Mouse (Mus musculus) neural tube, embryonic 12.5 days (tissue): ENCODE measurements at regions not wholly inside any gene's neighbourhood (a gene's known extent, or its start where the extent isn't known, plus 50 kb on each side); places are given as distances from the start of the nearest gene placed in this dataset.

Experiments used
- ATAC-seq: fragments of 200-750 bp; cut with Nextera tagmentation; 2 replicates; pipeline ENCODE4 v1.8.0; 2017; ENCODE audit warnings: low read depth, mild to moderate bottlenecking, moderate TSS enrichment, moderate library complexity; ENCODE audit not compliant: low FRiP score
- H3K27ac ChIP-seq: fragments of 300-500 bp; sonication (generic); 2 replicates; pipeline ENCODE4 v1.5.1; 2016
- H3K27me3 ChIP-seq: fragments of 300-500 bp; sonication (generic); replicated peaks from 2 replicates; pipeline ENCODE4 v1.6.1; 2016; ENCODE audit warnings: mild to moderate bottlenecking
- H3K36me3 ChIP-seq: fragments of 300-500 bp; sonication (generic); 2 replicates; pipeline ENCODE4 v1.6.1; 2016; ENCODE audit warnings: mild to moderate bottlenecking
- H3K4me1 ChIP-seq: fragments of 300-500 bp; sonication (generic); 2 replicates; pipeline ENCODE4 v1.6.1; 2016
- H3K4me2 ChIP-seq: fragments of 300-500 bp; sonication (generic); replicated peaks from 2 replicates; pipeline ENCODE4 v1.6.1; 2016; ENCODE audit warnings: mild to moderate bottlenecking
- H3K4me3 ChIP-seq: fragments of 300-500 bp; sonication (generic); 2 replicates; pipeline ENCODE4 v1.5.1; 2016
- H3K9ac ChIP-seq: fragments of 300-500 bp; sonication (generic); 2 replicates; pipeline ENCODE4 v1.6.1; 2016; ENCODE audit warnings: mild to moderate bottlenecking
- H3K9me3 ChIP-seq: fragments of 300-500 bp; sonication (generic); 2 replicates; pipeline ENCODE4 v1.6.1; 2016; ENCODE audit warnings: mild to moderate bottlenecking
- WGBS: fragments of 180-500 bp; shearing (Covaris S2); methylation state at CpG from one replicate; pipeline ENCODE4 v1.1.7; 2016; 5-methylcytosine and 5-hydroxymethylcytosine counted together

- H3K36me3 ChIP-seq: no peaks in the 10 kb centered on the region
- H3K9ac ChIP-seq: no peak overlapping the region
- no peaks in the 10 kb centered on the region for H3K4me1 ChIP-seq
- no peak for ATAC-seq
- no peaks in the 10 kb centered on the region for H3K9me3 ChIP-seq
- no peak overlapping the region for H3K4me2 ChIP-seq
- H3K4me3 ChIP-seq: no peak overlapping the region
- no peaks in the 10 kb centered on the region for H3K27me3 ChIP-seq
- no peak overlapping the region for H3K27ac ChIP-seq
These were observed 225.6 kb downstream of the Mbnl1 start for GRCm38 (mm10) chr3:60698189-60698588.

GRCm38 (mm10) chr3:60707139-60707538, 234.5 kb downstream of the Mbnl1 start:
- H3K27me3 ChIP-seq: no peaks in the 10 kb centered on the region
- H3K27ac ChIP-seq: no peak overlapping the region
- H3K9ac ChIP-seq: no peak overlapping the region
- WGBS: 89% methylated on average over 4 of the region's 4 CpGs
- no peak overlapping the region for H3K4me3 ChIP-seq
- ATAC-seq: no peak
- no peaks in the 10 kb centered on the region for H3K4me1 ChIP-seq
- no peaks in the 10 kb centered on the region for H3K9me3 ChIP-seq
- H3K4me2 ChIP-seq: no peak overlapping the region
- H3K36me3 ChIP-seq: no peaks in the 10 kb centered on the region

- 83% methylated on average over 4 of the region's 4 CpGs for WGBS
- no peaks in the 10 kb centered on the region for H3K9me3 ChIP-seq
- H3K4me2 ChIP-seq: no peak overlapping the region
- no peak overlapping the region for H3K4me3 ChIP-seq
- no peaks in the 10 kb centered on the region for H3K4me1 ChIP-seq
- H3K36me3 ChIP-seq: no peaks in the 10 kb centered on the region
- no peak overlapping the region for H3K9ac ChIP-seq
- H3K27me3 ChIP-seq: no peaks in the 10 kb centered on the region
- H3K27ac ChIP-seq: no peak overlapping the region
- no peak for ATAC-seq
These were observed 240.3 kb downstream of the Mbnl1 start for GRCm38 (mm10) chr3:60712896-60713295.

- Histone ChIP-seq H3K27me3 (no peaks in the 10 kb centered on the region), H3K27ac (no peak overlapping the region), H3K4me1 (no peaks in the 10 kb centered on the region), H3K9ac (no peak overlapping the region), H3K9me3 (no peaks in the 10 kb centered on the region), H3K36me3 (no peaks in the 10 kb centered on the region), H3K4me3 (no peak overlapping the region), H3K4me2 (no peak overlapping the region)
- no peak for ATAC-seq
These were observed 247.7 kb downstream of the Mbnl1 start for GRCm38 (mm10) chr3:60720322-60720721.

- no peak overlapping the region for H3K4me3 ChIP-seq
- no peak overlapping the region for H3K9ac ChIP-seq
- H3K27ac ChIP-seq: no peak overlapping the region
- no peaks in the 10 kb centered on the region for H3K36me3 ChIP-seq
- 88% methylated on average over 1 of the region's 1 CpGs for WGBS
- no peak overlapping the region for H3K4me2 ChIP-seq
- no peaks in the 10 kb centered on the region for H3K27me3 ChIP-seq
- ATAC-seq: no peak
- no peaks in the 10 kb centered on the region for H3K4me1 ChIP-seq
- H3K9me3 ChIP-seq: no peaks in the 10 kb centered on the region
These were observed 258.7 kb downstream of the Mbnl1 start for GRCm38 (mm10) chr3:60731331-60731730.

- H3K27me3 ChIP-seq: no peaks in the 10 kb centered on the region
- H3K4me3 ChIP-seq: no peak overlapping the region
- no peak for ATAC-seq
- no peaks in the 10 kb centered on the region for H3K36me3 ChIP-seq
- no peak overlapping the region for H3K4me2 ChIP-seq
- no peaks in the 10 kb centered on the region for H3K4me1 ChIP-seq
- no peak overlapping the region for H3K9ac ChIP-seq
- no peaks in the 10 kb centered on the region for H3K9me3 ChIP-seq
- no peak overlapping the region for H3K27ac ChIP-seq
These were observed 261.9 kb upstream of the P2ry1 start for GRCm38 (mm10) chr3:60740543-60741294.

GRCm38 (mm10) chr3:60741379-60741778, 261.2 kb upstream of the P2ry1 start:
- H3K9me3 ChIP-seq: no peaks in the 10 kb centered on the region
- no peaks in the 10 kb centered on the region for H3K36me3 ChIP-seq
- ATAC-seq: no peak
- no peaks in the 10 kb centered on the region for H3K4me1 ChIP-seq
- no peak overlapping the region for H3K27ac ChIP-seq
- H3K4me3 ChIP-seq: no peak overlapping the region
- 88% methylated on average over 5 of the region's 5 CpGs for WGBS
- H3K4me2 ChIP-seq: no peak overlapping the region
- no peak overlapping the region for H3K9ac ChIP-seq
- no peaks in the 10 kb centered on the region for H3K27me3 ChIP-seq

GRCm38 (mm10) chr3:60742232-60742631, 260.4 kb upstream of the P2ry1 start:
- no peaks in the 10 kb centered on the region for H3K36me3 ChIP-seq
- 92% methylated on average over 2 of the region's 2 CpGs for WGBS
- no peak overlapping the region for H3K27ac ChIP-seq
- H3K4me3 ChIP-seq: no peak overlapping the region
- H3K27me3 ChIP-seq: no peaks in the 10 kb centered on the region
- H3K9ac ChIP-seq: no peak overlapping the region
- H3K4me1 ChIP-seq: no peaks in the 10 kb centered on the region
- no peaks in the 10 kb centered on the region for H3K9me3 ChIP-seq
- ATAC-seq: no peak
- H3K4me2 ChIP-seq: no peak overlapping the region

GRCm38 (mm10) chr3:60745075-60745474, 257.5 kb upstream of the P2ry1 start:
- ATAC-seq: no peak
- H3K4me2 ChIP-seq: no peak overlapping the region
- H3K4me1 ChIP-seq: no peaks in the 10 kb centered on the region
- no peak overlapping the region for H3K27ac ChIP-seq
- no peak overlapping the region for H3K4me3 ChIP-seq
- no peaks in the 10 kb centered on the region for H3K9me3 ChIP-seq
- H3K9ac ChIP-seq: no peak overlapping the region
- H3K27me3 ChIP-seq: no peaks in the 10 kb centered on the region
- no peaks in the 10 kb centered on the region for H3K36me3 ChIP-seq
- 91% methylated on average over 1 of the region's 1 CpGs for WGBS

- Histone ChIP-seq H3K9me3 (no peaks in the 10 kb centered on the region), H3K27ac (no peak overlapping the region), H3K4me2 (no peak overlapping the region), H3K9ac (no peak overlapping the region), H3K4me1 (no peaks in the 10 kb centered on the region), H3K36me3 (no peaks in the 10 kb centered on the region), H3K4me3 (no peak overlapping the region), H3K27me3 (no peaks in the 10 kb centered on the region)
- ATAC-seq: no peak
- WGBS: 87% methylated on average over 2 of the region's 2 CpGs
These were observed 244.0 kb upstream of the P2ry1 start for GRCm38 (mm10) chr3:60758568-60758967.

- H3K27ac ChIP-seq: no peak overlapping the region
- no peaks in the 10 kb centered on the region for H3K4me1 ChIP-seq
- no peak overlapping the region for H3K4me3 ChIP-seq
- no peak overlapping the region for H3K4me2 ChIP-seq
- no peaks in the 10 kb centered on the region for H3K9me3 ChIP-seq
- no peak for ATAC-seq
- no peaks in the 10 kb centered on the region for H3K27me3 ChIP-seq
- no peaks in the 10 kb centered on the region for H3K36me3 ChIP-seq
- no peak overlapping the region for H3K9ac ChIP-seq
These were observed 243.5 kb upstream of the P2ry1 start for GRCm38 (mm10) chr3:60759046-60759445.

- H3K36me3 ChIP-seq: no peaks in the 10 kb centered on the region
- no peaks in the 10 kb centered on the region for H3K9me3 ChIP-seq
- no peak overlapping the region for H3K27ac ChIP-seq
- H3K4me1 ChIP-seq: no peaks in the 10 kb centered on the region
- no peak for ATAC-seq
- H3K4me2 ChIP-seq: no peak overlapping the region
- no peak overlapping the region for H3K9ac ChIP-seq
- H3K4me3 ChIP-seq: no peak overlapping the region
- WGBS: 77% methylated on average over 4 of the region's 4 CpGs
- H3K27me3 ChIP-seq: no peaks in the 10 kb centered on the region
These were observed 239.7 kb upstream of the P2ry1 start for GRCm38 (mm10) chr3:60762874-60763273.

- ATAC-seq: no peak
- Histone ChIP-seq H3K9me3 (no peaks in the 10 kb centered on the region), H3K9ac (no peak overlapping the region), H3K4me2 (no peak overlapping the region), H3K4me1 (no peaks in the 10 kb centered on the region), H3K27me3 (no peaks in the 10 kb centered on the region), H3K36me3 (no peaks in the 10 kb centered on the region), H3K27ac (no peak overlapping the region), H3K4me3 (no peak overlapping the region)
- 82% methylated on average over 4 of the region's 4 CpGs for WGBS
These were observed 237.5 kb upstream of the P2ry1 start for GRCm38 (mm10) chr3:60765079-60765478.
